Mouse (Mus musculus) lung, embryonic 14.5 days (tissue): ENCODE results near the gene Arhgap21. TPM values are rescaled to one million over a fixed set of nuclear protein-coding genes. Genes with fewer than 3 reads are reported as not detected.

Experiments used
- ATAC-seq: fragments of 200-750 bp; cut with Nextera tagmentation; 2 replicates; pipeline ENCODE4 v1.8.0; 2017; ENCODE audit warnings: mild to moderate bottlenecking, moderate TSS enrichment, moderate library complexity; ENCODE audit not compliant: insufficient read depth
- DNase-seq: peaks from one replicate; pipeline ENCODE4 v3.0.0-alpha.2; 2015
- H3K27ac ChIP-seq: fragments of 300-500 bp; sonication (generic); 2 replicates; pipeline ENCODE4 v1.5.1; 2014; ENCODE audit warnings: low read depth, mild to moderate bottlenecking, moderate library complexity
- H3K27me3 ChIP-seq: fragments of 300-500 bp; sonication (generic); 2 replicates; pipeline ENCODE4 v1.6.1; 2014; ENCODE audit warnings: low read length, control low read depth; ENCODE audit not compliant: insufficient read depth
- H3K36me3 ChIP-seq: fragments of 300-500 bp; sonication (generic); 2 replicates; pipeline ENCODE4 v1.6.1; 2014; ENCODE audit warnings: control low read depth; ENCODE audit not compliant: insufficient read depth
- H3K4me1 ChIP-seq: fragments of 300-500 bp; sonication (generic); 2 replicates; pipeline ENCODE4 v1.6.1; 2014; ENCODE audit warnings: antibody characterized with exemption, control low read depth; ENCODE audit not compliant: insufficient read depth
- H3K4me2 ChIP-seq: fragments of 300-500 bp; sonication (generic); 2 replicates; pipeline ENCODE4 v1.6.1; 2014; ENCODE audit warnings: mild to moderate bottlenecking
- H3K4me3 ChIP-seq: fragments of 300-500 bp; sonication (generic); 2 replicates; pipeline ENCODE4 v1.5.1; 2014; ENCODE audit warnings: low read depth, low read length
- H3K9ac ChIP-seq: fragments of 300-500 bp; sonication (generic); 2 replicates; pipeline ENCODE4 v1.6.1; 2014
- H3K9me3 ChIP-seq: fragments of 300-500 bp; sonication (generic); 2 replicates; pipeline ENCODE4 v1.6.1; 2016; ENCODE audit warnings: low read depth, low read length, control low read depth
- CTCF ChIP-seq: IDR thresholded peaks from 2 replicates; pipeline ENCODE4 v1.5.1; 2016; ENCODE audit warnings: antibody characterized with exemption, low read depth
- WGBS: fragments of 180-500 bp; shearing (Covaris S2); extraction: QIAGEN DNeasy Blood & Tissue Kit; methylation state at CpG from one replicate; pipeline ENCODE4 v1.1.7; 2014; 5-methylcytosine and 5-hydroxymethylcytosine counted together
- polyA plus RNA-seq: library from polyadenylated mRNA; unstranded; fragments of >200 nt; fragmentation: Nextera tagmentation; extraction: Ambion mirVana; gene quantifications from 2 replicates; pipeline ENCODE4 v1.2.1, GENCODE M21; 2014

Arhgap21 gene
- polyA plus RNA-seq, 1 experiment from 2014 or later: 22.1 TPM

DNA sequence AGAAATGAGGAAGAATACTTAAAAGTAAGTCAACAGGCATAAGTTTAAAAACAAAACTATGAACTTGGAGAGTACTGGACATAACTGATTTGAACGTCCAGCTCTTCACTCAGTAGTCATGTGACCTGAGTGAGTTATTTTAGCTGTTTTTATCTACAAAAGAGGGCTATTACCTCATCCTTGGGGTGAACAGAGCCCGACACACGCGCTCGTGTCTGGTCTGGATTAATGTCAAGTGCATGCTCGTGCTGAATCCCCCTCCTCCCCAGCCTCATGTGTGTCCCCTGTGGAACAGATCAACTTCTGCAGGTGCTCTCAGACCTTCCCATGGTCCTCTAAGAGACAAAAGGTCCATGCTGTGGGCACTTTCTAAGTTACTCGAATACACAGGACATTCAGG lies 59.3 kb downstream of the Arhgap21 start:
- no peak overlapping the region for H3K9ac ChIP-seq
- H3K9me3 ChIP-seq: no peaks in the 10 kb centered on the region
- no peak overlapping the region for H3K4me3 ChIP-seq
- H3K27ac ChIP-seq: no peak overlapping the region
- DNase-seq (no peak), ATAC-seq (no peak)
- H3K27me3 ChIP-seq: no peaks in the 10 kb centered on the region
- WGBS: 62% methylated on average over 7 of the region's 7 CpGs
- H3K36me3 ChIP-seq: peaks cover 15% of the 10 kb centered on the region
- no peak for TF ChIP-seq CTCF
- H3K4me2 ChIP-seq: no peak overlapping the region
- no peaks in the 10 kb centered on the region for H3K4me1 ChIP-seq

DNA sequence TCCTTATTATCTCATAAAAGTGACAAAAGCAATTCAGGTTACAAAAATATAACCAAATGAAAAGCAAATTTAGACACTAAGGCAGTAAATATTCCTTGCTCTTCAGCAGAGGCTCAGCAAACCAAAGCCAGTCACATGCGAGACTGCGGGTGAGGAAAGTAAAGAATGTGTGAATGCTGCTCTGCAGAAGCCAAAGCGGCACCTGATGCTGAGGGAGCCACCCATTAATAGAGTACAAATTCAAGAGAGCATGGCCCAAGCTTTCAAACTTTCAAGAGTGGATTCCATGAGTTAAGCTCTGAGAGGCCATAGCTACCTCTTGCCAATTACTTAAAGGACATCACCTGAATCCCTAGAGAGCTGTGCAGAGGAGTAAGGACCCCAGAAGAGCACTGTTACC lies 61.4 kb downstream of the Arhgap21 start:
- WGBS: 72% methylated on average over 3 of the region's 3 CpGs
- Histone ChIP-seq H3K4me3 (no peak overlapping the region), H3K4me1 (no peaks in the 10 kb centered on the region), H3K27ac (no peak overlapping the region), H3K36me3 (peaks cover 13% of the 10 kb centered on the region), H3K9me3 (no peaks in the 10 kb centered on the region), H3K9ac (no peak overlapping the region), H3K27me3 (no peaks in the 10 kb centered on the region), H3K4me2 (no peak overlapping the region)
- DNase-seq (no peak), ATAC-seq (no peak)
- TF ChIP-seq CTCF: no peak

- ATAC-seq (no peak), DNase-seq (no peak)
- Histone ChIP-seq H3K4me2 (no peak overlapping the region), H3K4me3 (no peak overlapping the region), H3K9ac (no peak overlapping the region), H3K4me1 (no peaks in the 10 kb centered on the region), H3K27me3 (no peaks in the 10 kb centered on the region), H3K36me3 (no peaks in the 10 kb centered on the region), H3K9me3 (no peaks in the 10 kb centered on the region), H3K27ac (no peak overlapping the region)
- 91% methylated on average over 8 of the region's 8 CpGs for WGBS
- no peak for TF ChIP-seq CTCF
These were observed 63.3 kb downstream of the Arhgap21 start for GRCm38 (mm10) chr2:20905411-20905810.

DNA sequence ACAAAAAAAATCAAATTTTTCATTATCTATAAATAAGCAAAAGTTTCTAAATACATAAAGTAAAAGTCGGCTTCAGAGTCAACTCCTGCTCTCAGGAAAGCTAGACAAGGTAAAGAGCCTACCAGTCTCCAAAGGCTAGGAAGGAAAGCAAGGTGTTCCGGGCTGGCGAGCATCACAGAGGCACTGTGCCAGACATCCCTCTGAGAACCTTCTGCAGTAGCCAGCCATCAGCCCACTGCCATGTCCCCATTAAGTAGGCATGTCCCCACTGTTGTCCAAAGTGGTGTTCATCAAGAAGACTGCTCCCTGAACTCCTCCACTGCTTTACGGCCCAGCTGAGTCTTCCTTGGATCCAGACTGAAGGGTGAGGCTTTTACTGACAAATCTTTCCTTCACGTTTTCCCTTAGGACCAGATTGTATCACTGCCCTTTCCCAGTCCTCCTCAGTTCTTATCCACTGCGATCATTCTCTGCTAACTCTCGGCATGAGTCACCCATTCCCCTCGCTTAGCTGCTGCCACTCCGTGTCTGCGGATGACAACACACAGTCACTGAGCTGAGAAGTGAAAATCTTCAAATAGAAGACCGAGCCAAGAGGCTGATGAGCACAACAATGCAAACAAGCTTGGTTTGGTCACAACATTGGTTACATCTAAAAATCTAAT lies 65.6 kb downstream of the Arhgap21 start:
- WGBS: 86% methylated on average over 11 of the region's 11 CpGs
- no peak overlapping the region for H3K27ac ChIP-seq
- H3K4me3 ChIP-seq: no peak overlapping the region
- no peak for TF ChIP-seq CTCF
- ATAC-seq (no peak), DNase-seq (no peak)
- H3K27me3 ChIP-seq: no peaks in the 10 kb centered on the region
- H3K4me2 ChIP-seq: no peak overlapping the region
- no peaks in the 10 kb centered on the region for H3K9me3 ChIP-seq
- H3K9ac ChIP-seq: no peak overlapping the region
- no peaks in the 10 kb centered on the region for H3K36me3 ChIP-seq
- no peaks in the 10 kb centered on the region for H3K4me1 ChIP-seq

DNA sequence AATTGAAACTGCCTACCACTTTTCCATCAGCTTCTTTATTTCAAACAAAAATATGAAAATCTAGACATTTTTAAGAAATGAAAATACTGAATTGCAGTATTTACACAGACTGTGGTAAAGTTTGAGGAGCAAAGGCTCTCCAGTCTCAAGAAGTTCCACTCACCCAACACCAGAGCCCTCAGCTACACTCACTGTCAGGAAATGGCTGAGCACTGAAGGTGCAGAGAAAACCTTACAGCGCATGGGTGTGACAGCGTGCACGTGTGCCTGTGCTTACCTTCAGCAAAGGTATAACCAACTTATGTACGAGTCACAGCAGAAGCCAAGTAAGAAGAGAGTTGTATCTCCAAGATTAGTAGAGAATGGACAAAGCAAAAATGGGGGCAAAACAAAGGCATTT lies 66.8 kb downstream of the Arhgap21 start:
- H3K27ac ChIP-seq: 0 out of 2 replicates have a peak overlapping the region, but pooled peaks have one; percentile 3
- H3K9ac ChIP-seq: no peak overlapping the region
- H3K36me3 ChIP-seq: no peaks in the 10 kb centered on the region
- peak; percentile 13 for DNase-seq
- no peak overlapping the region for H3K4me3 ChIP-seq
- WGBS: 71% methylated on average over 4 of the region's 4 CpGs
- no peaks in the 10 kb centered on the region for H3K4me1 ChIP-seq
- ATAC-seq: no peak
- TF ChIP-seq CTCF: no peak
- no peaks in the 10 kb centered on the region for H3K9me3 ChIP-seq
- H3K4me2 ChIP-seq: no peak overlapping the region
- no peaks in the 10 kb centered on the region for H3K27me3 ChIP-seq

- Histone ChIP-seq H3K27ac (no peak overlapping the region), H3K9me3 (no peaks in the 10 kb centered on the region)
- ATAC-seq: peak; percentile 46; the same call in 1 of the 2 replicates
These were observed 69.4 kb downstream of the Arhgap21 start for GRCm38 (mm10) chr2:20899301-20899700.

GRCm38 (mm10) chr2:20898684-20899083 lies 70.0 kb downstream of the Arhgap21 start:
- Histone ChIP-seq H3K4me3 (no peak overlapping the region), H3K36me3 (no peaks in the 10 kb centered on the region), H3K27ac (peak overlapping the region; percentile 32; the same call in 1 of the 2 replicates), H3K4me1 (no peaks in the 10 kb centered on the region), H3K9ac (no peak overlapping the region), H3K9me3 (no peaks in the 10 kb centered on the region), H3K4me2 (peak overlapping the region; percentile 18; the same call in 1 of the 2 replicates), H3K27me3 (no peaks in the 10 kb centered on the region)
- peak; percentile 90 for TF ChIP-seq CTCF
- ATAC-seq (peak; percentile 92), DNase-seq (peak; percentile 93)
- WGBS: 31% methylated on average over 6 of the region's 6 CpGs

More at GRCm38 (mm10) chr2:20899301-20899700, 69.4 kb downstream of the Arhgap21 start:
- no peak overlapping the region for H3K4me3 ChIP-seq
- H3K27me3 ChIP-seq: no peaks in the 10 kb centered on the region
- no peaks in the 10 kb centered on the region for H3K4me1 ChIP-seq
- peak overlapping the region; percentile 18; the same call in 1 of the 2 replicates for H3K4me2 ChIP-seq
- 62% methylated on average over 9 of the region's 9 CpGs for WGBS
- no peak overlapping the region for H3K9ac ChIP-seq
- H3K36me3 ChIP-seq: no peaks in the 10 kb centered on the region
- no peak for TF ChIP-seq CTCF
- peak; percentile 29 for DNase-seq
